Mouse (Mus musculus): ENCODE results near the gene Nr2f1. TPM values are rescaled to one million over a fixed set of nuclear protein-coding genes. Genes with fewer than 3 reads are reported as not detected.

Gene Nr2f1
- polyA plus RNA-seq, 1 experiment from 2014 or later = 62.3 TPM

DNA sequence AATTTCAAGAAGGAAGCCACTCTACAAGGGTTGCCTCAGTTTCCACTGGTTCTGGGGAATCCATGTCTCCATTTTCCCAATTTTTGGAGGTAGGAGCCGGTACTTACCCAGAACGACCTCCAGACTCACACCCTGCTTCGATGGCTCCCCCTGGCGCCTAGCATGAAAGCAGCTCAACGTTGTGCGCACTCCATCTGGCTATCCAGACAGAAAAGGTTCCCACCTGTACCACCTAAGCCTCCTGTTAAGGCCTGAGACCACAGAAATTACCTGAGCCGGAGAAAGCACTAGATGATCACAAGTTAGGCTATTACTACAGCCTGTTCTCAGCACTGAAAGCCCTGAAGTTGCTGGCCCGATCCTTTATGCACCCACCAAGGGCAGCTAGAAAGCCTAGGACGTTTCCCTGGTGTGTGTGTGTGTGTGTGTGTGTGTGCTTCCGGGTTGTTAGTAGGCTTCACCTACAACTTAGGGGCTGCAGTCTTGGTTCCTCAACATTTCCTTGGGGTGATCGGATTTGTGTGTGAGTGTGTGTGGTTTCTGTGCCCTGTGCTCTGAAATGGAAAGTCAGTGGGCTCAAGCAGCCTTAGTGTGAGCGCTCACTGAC, 13.1 kb downstream of the Nr2f1 start:
- Histone ChIP-seq H3K4me1 (peaks cover 62% of the 10 kb centered on the region), H3K9me3 (no peaks in the 10 kb centered on the region), H3K9ac (replicated peaks) (0 out of 2 replicates have a peak overlapping the region, but pooled peaks have one; percentile 20), H3K4me2 (replicated peaks) (0 out of 2 replicates have a peak overlapping the region, but pooled peaks have one; percentile 38), H3K27ac (replicated peaks) (peak overlapping the region; percentile 85), H3K27me3 (peaks cover 69% of the 10 kb centered on the region), H3K36me3 (peaks cover 22% of the 10 kb centered on the region), H3K4me3 (no peak overlapping the region)
- WGBS = 18% methylated on average over 12 of the region's 12 CpGs
- no peak for ATAC-seq (ENCODE audit: low FRiP score, low read depth)

DNA sequence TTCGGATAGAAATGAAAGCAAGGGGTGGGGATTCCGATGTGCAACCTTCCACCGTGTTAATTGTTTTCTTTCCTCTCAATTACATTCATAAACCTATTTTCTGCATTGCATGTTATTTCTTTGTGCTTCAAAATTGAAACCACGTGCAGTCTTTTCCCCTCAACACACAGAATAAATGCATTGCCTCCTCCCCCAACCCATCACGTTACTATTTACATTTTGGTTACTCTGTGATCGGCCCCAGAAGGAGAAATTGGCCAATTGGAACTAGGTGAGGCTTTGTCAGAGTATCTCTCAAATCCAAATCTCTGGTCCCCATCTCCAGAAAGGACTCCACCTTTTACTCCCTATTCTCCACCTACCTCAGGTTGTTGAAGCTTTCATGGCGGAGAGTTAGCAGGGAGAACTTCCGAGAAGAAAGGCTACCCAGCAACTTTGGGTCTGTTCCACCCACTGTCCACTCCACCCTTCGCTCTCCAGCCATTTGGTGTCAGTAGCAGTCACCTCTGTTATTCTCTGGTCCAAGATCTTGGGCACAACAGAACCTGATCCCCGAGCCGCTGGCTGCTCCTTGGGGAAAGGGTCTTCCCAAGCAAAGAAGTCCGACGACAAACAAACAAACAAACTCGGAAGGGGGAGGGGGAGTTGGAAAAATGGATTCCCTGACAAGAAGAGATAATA, 14.6 kb downstream of the Nr2f1 start:
- H3K4me1 ChIP-seq = peaks cover 52% of the 10 kb centered on the region
- H3K9ac ChIP-seq (replicated peaks) = peak overlapping the region; percentile 47; the same call in 1 of the 2 replicates
- H3K27me3 ChIP-seq = peaks cover 57% of the 10 kb centered on the region
- H3K9me3 ChIP-seq = no peaks in the 10 kb centered on the region
- peaks cover 13% of the 10 kb centered on the region for H3K36me3 ChIP-seq
- ATAC-seq (ENCODE audit: low FRiP score, low read depth) = no peak
- H3K4me2 ChIP-seq (replicated peaks) = peak overlapping the region; percentile 63
- H3K4me3 ChIP-seq = peak overlapping the region; percentile 9; the same call in 1 of the 2 replicates
- 3% methylated on average over 14 of the region's 14 CpGs for WGBS
- H3K27ac ChIP-seq (replicated peaks) = peak overlapping the region; percentile 85

DNA sequence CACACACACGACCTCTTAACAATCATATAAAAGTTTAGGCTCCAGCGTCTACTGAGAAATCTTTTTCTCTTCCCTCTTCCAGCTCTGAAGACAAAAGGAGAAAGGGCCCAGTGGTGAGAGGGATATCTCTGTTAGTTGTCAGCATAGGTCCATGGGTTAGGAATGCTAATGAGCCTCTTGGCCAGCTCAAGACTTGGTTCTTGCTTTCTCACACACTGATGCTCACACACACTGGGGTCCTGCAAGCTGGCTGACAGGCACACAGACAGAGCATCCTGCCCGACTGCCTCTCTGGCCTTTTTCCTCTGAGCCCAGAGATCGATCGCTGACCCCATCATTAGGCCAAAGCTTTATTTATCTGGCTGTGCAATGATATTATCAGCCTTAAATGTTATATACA, 15.6 kb downstream of the Nr2f1 start:
- peak; percentile 66 for ATAC-seq (ENCODE audit: low FRiP score, low read depth)
- peak overlapping the region; percentile 47 for H3K9ac ChIP-seq (replicated peaks)
- H3K4me2 ChIP-seq (replicated peaks) = peak overlapping the region; percentile 63
- peak overlapping the region; percentile 44; the same call in 1 of the 2 replicates for H3K4me3 ChIP-seq
- WGBS = 4% methylated on average over 5 of the region's 5 CpGs
- peaks cover 7% of the 10 kb centered on the region; the same call in 1 of the 2 replicates for H3K36me3 ChIP-seq
- H3K9me3 ChIP-seq = no peaks in the 10 kb centered on the region
- peaks cover 59% of the 10 kb centered on the region for H3K27me3 ChIP-seq
- H3K27ac ChIP-seq (replicated peaks) = peak overlapping the region; percentile 85
- peaks cover 52% of the 10 kb centered on the region for H3K4me1 ChIP-seq

DNA sequence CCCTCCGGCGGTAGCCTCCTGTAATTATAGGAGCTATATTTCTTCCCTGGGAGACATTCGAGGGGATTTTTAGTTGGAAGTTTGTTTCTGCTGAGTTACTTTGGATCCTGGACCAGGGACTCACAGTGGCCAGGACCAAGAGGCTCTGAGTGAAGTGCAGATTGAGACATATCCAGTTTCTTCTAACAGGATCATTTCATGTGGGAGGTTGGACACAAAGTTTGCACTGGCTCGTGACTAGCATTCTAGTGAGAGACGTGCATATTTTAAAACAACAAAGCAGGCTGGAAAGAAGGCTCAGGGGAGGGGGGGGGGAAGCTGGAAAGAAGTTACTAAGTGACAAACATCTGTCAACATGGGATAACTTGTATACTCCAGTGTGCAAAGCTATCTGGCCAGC, 16.6 kb downstream of the Nr2f1 start:
- Histone ChIP-seq H3K36me3 (no peaks in the 10 kb centered on the region), H3K4me2 (replicated peaks) (peak overlapping the region; percentile 63), H3K9ac (replicated peaks) (peak overlapping the region; percentile 68), H3K4me1 (peaks cover 44% of the 10 kb centered on the region), H3K27ac (replicated peaks) (peak overlapping the region; percentile 85), H3K9me3 (no peaks in the 10 kb centered on the region), H3K27me3 (peaks cover 55% of the 10 kb centered on the region), H3K4me3 (peak overlapping the region; percentile 44)
- no peak for ATAC-seq (ENCODE audit: low FRiP score, low read depth)
- WGBS = 3% methylated on average over 5 of the region's 5 CpGs

DNA sequence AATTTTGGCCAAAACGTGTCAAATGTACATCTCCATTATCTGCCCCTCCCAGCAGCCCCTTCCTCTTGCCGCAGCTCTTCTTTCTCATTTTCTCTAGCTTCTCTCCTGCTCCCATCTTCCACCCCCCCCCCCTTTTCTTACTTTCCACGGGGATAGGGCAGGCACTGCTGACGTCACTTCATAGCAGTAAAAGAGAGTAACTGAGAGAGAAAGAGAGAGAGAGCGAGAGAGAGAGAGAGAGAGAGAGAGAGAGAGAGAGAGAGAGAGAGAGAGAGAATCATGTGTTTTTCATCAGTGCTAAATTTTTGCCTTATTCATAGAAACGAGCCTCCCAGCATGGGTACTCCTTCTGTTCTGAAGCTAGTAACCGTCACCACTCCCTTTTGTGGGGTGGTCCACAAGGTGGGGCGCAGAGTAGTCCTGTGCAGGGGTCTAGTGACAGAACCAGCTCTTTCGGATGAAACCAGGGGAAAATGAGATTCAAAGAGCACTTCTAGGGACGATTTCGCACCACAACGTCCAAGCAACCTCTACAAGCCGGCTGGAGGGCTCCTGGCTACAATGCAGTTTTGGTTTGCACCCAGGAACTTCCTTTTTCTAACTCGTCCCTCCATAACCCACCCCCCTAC, 17.5 kb downstream of the Nr2f1 start:
- Histone ChIP-seq H3K4me2 (replicated peaks) (peak overlapping the region; percentile 63), H3K4me3 (peak overlapping the region; percentile 44), H3K36me3 (no peaks in the 10 kb centered on the region), H3K9ac (replicated peaks) (peak overlapping the region; percentile 68), H3K27me3 (peaks cover 46% of the 10 kb centered on the region), H3K27ac (replicated peaks) (peak overlapping the region; percentile 85), H3K9me3 (no peaks in the 10 kb centered on the region), H3K4me1 (peaks cover 39% of the 10 kb centered on the region)
- peak; percentile 42; the same call in 1 of the 2 replicates for ATAC-seq (ENCODE audit: low FRiP score, low read depth)
- under 1% methylated on average over 13 of the region's 14 CpGs for WGBS

DNA sequence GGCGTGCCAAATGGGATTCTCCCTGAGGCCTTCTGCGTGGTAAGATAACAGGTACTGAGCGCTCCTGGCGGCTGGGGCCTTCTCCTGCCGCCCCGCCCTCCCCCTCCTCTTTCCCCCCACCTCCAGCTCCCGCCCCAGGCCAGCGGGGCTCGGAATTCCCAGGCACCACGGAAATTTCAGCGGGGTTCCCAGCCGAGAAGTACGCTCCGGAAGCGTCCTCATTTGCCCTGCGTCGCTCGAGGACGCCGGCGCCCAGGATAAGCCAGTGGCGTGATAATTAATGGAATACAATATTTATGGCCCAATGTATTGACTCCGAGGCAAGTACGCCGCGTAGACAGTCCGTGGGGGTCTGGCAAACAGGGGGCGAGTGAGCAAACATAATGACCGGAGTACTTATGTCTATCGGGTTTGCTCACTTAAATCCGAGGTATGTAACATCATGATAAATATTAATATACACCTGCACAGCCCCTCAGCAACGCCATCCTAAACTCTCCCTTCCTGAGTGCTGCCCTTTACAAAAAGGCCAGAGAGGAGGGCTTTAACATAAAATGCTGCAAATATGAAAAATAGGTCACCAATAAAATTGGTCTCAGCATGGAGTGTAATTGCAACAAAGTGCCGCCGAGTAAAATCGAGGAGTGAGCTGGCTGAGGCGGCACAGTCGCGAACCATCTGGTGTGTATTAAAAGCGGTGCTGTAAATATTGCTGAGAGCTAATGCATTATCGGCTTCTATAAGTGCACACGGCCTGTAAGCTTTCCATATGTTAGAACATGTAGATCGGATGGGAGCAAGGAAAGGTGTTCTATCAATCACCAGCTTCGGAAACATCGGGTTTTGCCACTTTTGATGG, 18.3 kb downstream of the Nr2f1 start:
- Histone ChIP-seq H3K9me3 (no peaks in the 10 kb centered on the region), H3K36me3 (no peaks in the 10 kb centered on the region), H3K4me2 (replicated peaks) (peak overlapping the region; percentile 63), H3K27me3 (peaks cover 41% of the 10 kb centered on the region), H3K4me1 (peaks cover 39% of the 10 kb centered on the region), H3K4me3 (peak overlapping the region; percentile 44), H3K27ac (replicated peaks) (peak overlapping the region; percentile 85), H3K9ac (replicated peaks) (peak overlapping the region; percentile 58)
- WGBS = under 1% methylated on average over 44 of the region's 44 CpGs
- peak; percentile 16; the same call in 1 of the 2 replicates for ATAC-seq (ENCODE audit: low FRiP score, low read depth)

DNA sequence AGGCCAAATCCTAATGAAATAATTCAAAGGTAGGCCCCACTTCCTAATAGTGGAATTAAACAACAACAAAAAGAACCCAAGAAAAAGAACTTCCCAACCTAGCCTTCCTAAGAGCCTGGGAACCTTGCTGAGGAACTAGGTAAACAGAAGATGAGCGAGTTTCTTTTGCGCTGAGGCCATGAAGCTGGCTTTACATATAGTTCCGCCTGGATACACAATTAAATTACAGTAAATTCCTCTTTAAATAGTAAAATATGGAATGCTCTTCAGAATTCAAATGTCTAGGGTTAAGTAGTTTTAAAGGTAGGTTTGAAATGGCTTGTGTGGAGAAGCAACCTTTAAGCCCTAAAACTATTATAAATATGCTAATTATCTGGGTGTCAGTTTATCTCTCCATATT, 19.3 kb downstream of the Nr2f1 start:
- Histone ChIP-seq H3K9ac (replicated peaks) (peak overlapping the region; percentile 78; the same call in 1 of the 2 replicates), H3K27ac (replicated peaks) (peak overlapping the region; percentile 96), H3K4me2 (replicated peaks) (peak overlapping the region; percentile 63), H3K36me3 (no peaks in the 10 kb centered on the region), H3K4me3 (peak overlapping the region; percentile 50), H3K4me1 (peaks cover 34% of the 10 kb centered on the region), H3K27me3 (peaks cover 38% of the 10 kb centered on the region), H3K9me3 (no peaks in the 10 kb centered on the region)
- no peak for ATAC-seq (ENCODE audit: low FRiP score, low read depth)
- 16% methylated on average over 3 of the region's 3 CpGs for WGBS

DNA sequence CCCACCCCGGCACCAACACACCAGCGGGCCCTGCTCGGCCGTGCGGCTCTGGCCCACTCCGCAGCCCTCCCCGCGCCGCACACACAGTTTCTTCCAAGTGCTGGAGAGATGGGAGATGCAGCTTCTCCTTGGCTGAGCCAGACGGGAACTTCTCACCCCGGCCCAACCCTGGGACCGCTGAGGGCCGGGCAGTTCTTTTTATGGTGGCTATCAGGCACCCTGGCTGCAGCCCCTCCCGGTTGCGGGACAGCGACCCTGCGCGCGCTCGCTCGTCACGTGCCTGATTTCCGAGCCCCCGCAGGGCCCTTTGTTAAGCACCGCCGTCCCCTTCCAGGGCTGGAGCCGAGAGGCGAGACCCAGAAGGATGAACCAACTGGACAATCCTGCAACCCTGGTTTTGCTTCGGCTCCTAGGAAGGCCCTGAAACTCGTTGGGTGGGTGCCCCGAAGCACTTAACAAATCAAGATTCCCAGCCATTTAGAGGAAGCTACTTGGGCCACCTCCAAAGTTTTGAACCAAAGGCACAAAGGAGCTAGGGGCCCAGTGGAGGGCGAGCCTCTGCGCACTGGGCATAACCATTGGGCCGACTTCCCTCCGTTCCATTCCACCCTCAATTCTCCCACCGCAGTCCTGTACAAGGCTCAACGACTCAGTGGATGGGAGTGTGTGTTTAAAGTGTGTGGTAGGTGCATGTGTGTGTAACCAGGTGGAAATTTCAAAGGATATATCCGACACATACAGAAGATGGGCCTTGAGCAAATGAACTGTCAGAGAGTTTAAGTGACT, 20.1 kb downstream of the Nr2f1 start:
- H3K9me3 ChIP-seq = no peaks in the 10 kb centered on the region
- peak overlapping the region; percentile 63 for H3K4me2 ChIP-seq (replicated peaks)
- peaks cover 29% of the 10 kb centered on the region for H3K4me1 ChIP-seq
- H3K27ac ChIP-seq (replicated peaks) = peak overlapping the region; percentile 96
- H3K9ac ChIP-seq (replicated peaks) = peak overlapping the region; percentile 78
- 2% methylated on average over 38 of the region's 38 CpGs for WGBS
- H3K4me3 ChIP-seq = peak overlapping the region; percentile 50
- H3K27me3 ChIP-seq = peaks cover 35% of the 10 kb centered on the region
- H3K36me3 ChIP-seq = no peaks in the 10 kb centered on the region
- peak; percentile 69 for ATAC-seq (ENCODE audit: low FRiP score, low read depth)

DNA sequence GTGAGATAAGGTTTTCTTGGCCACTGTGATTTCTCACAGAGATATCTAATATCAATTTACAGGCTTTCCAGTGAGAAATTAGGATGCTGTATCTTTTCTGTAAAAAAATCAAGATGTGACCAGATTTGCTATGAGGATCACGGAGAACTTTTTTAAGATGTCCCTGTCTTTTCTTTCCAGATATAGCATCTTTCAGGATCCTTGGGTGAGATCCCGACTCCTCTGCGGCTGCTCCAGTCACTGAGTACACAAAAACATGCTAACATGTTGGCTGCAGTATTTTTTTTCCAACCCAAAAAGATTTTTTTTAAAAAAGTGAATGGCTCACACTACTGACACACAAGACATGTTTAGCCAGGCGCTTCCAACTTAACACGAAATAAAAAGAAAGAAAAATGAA, 20.8 kb downstream of the Nr2f1 start:
- Histone ChIP-seq H3K9me3 (no peaks in the 10 kb centered on the region), H3K4me1 (peaks cover 22% of the 10 kb centered on the region)

DNA sequence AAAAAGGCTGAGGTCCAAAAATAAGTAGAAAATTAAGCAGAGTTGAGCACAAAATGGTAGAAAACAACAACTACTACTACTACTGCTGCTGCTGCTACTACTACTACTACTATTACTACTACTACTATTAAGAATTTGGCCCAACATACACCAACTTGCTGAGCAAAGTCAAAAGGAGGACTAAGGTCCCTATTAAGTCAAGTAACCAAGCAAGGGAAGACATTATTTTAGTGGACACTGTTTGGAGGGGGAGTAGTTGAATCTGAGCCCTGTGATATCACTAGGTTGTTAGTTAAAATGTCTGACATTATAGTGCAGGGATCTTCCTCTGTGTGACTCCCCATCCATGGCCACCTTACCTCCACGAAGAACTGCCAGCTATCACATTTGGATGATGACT, 21.5 kb downstream of the Nr2f1 start:
- 0% methylated on average over 1 of the region's 1 CpGs for WGBS
- H3K27me3 ChIP-seq = peaks cover 40% of the 10 kb centered on the region

More for the DNA sequence above, 20.8 kb downstream of the Nr2f1 start:
- H3K27me3 ChIP-seq = peaks cover 37% of the 10 kb centered on the region
- H3K27ac ChIP-seq (replicated peaks) = peak overlapping the region; percentile 96
- H3K4me3 ChIP-seq = peak overlapping the region; percentile 50
- WGBS = 5% methylated on average over 5 of the region's 5 CpGs
- peak overlapping the region; percentile 78 for H3K9ac ChIP-seq (replicated peaks)
- H3K4me2 ChIP-seq (replicated peaks) = peak overlapping the region; percentile 63
- H3K36me3 ChIP-seq = no peaks in the 10 kb centered on the region
- ATAC-seq (ENCODE audit: low FRiP score, low read depth) = no peak

More for the DNA sequence above, 21.5 kb downstream of the Nr2f1 start:
- Histone ChIP-seq H3K9ac (replicated peaks) (peak overlapping the region; percentile 78), H3K27ac (replicated peaks) (peak overlapping the region; percentile 96), H3K4me2 (replicated peaks) (peak overlapping the region; percentile 63), H3K9me3 (no peaks in the 10 kb centered on the region), H3K4me3 (peak overlapping the region; percentile 50), H3K36me3 (no peaks in the 10 kb centered on the region), H3K4me1 (peaks cover 17% of the 10 kb centered on the region)
- ATAC-seq (ENCODE audit: low FRiP score, low read depth) = no peak

Measured in midbrain, embryonic 12.5 days (tissue).